Mouse (Mus musculus) lung, postnatal 0 days (tissue): ENCODE data around the gene Ttc30a1. TPM values are rescaled to one million over a fixed set of nuclear protein-coding genes. Genes with fewer than 3 reads are reported as not detected.
"Not testable (repeated sequence)": the region's sequence is repeated elsewhere in the genome, so short reads cannot be mapped to it uniquely, and the experiment has no call there.

ENCODE experiments used
- ATAC-seq: fragments of 200-750 bp; cut with Nextera tagmentation; 2 replicates; pipeline ENCODE4 v1.8.0; 2017; ENCODE audit warnings: moderate library complexity
- DNase-seq: peaks from one replicate; pipeline ENCODE4 v3.0.0-alpha.2; 2016; ENCODE audit warnings: low spot score
- H3K27ac ChIP-seq: fragments of 300-500 bp; sonication (generic); 2 replicates; pipeline ENCODE4 v1.5.1; 2014; ENCODE audit warnings: antibody characterized with exemption, mild to moderate bottlenecking, low read length, mixed read lengths
- H3K27me3 ChIP-seq: fragments of 300-500 bp; sonication (generic); replicated peaks from 2 replicates; pipeline ENCODE4 v1.6.1; 2014; ENCODE audit warnings: low read length, mixed read lengths; ENCODE audit not compliant: insufficient read depth
- H3K36me3 ChIP-seq: fragments of 300-500 bp; sonication (generic); 2 replicates; pipeline ENCODE4 v1.6.1; 2014; ENCODE audit warnings: low read length, mixed read lengths; ENCODE audit not compliant: insufficient read depth
- H3K4me1 ChIP-seq: fragments of 300-500 bp; sonication (generic); 2 replicates; pipeline ENCODE4 v1.6.1; 2014; ENCODE audit warnings: antibody characterized with exemption, low read depth, low read length, mixed read lengths; ENCODE audit not compliant: insufficient read depth
- H3K4me2 ChIP-seq: fragments of 300-500 bp; sonication (generic); replicated peaks from 2 replicates; pipeline ENCODE4 v1.6.1; 2014; ENCODE audit warnings: low read depth, mild to moderate bottlenecking, low read length, moderate library complexity, mixed read lengths
- H3K4me3 ChIP-seq: fragments of 300-500 bp; sonication (generic); 2 replicates; pipeline ENCODE4 v1.5.1; 2014; ENCODE audit warnings: low read depth, low read length
- H3K9ac ChIP-seq: fragments of 300-500 bp; sonication (generic); replicated peaks from 2 replicates; pipeline ENCODE4 v1.6.1; 2014; ENCODE audit warnings: low read depth, mild to moderate bottlenecking
- H3K9me3 ChIP-seq: fragments of 300-500 bp; sonication (generic); 2 replicates; pipeline ENCODE4 v1.6.1; 2016; ENCODE audit warnings: low read length, mixed read lengths
- CTCF ChIP-seq: IDR thresholded peaks from 2 replicates; pipeline ENCODE4 v1.5.1; 2016; ENCODE audit warnings: antibody characterized with exemption, mild to moderate bottlenecking
- EP300 ChIP-seq: IDR thresholded peaks from 2 replicates; pipeline ENCODE4 v1.6.1; 2016; ENCODE audit warnings: antibody characterized with exemption, mild to moderate bottlenecking, control low read depth
- WGBS: fragments of 180-500 bp; shearing (Covaris S2); extraction: QIAGEN DNeasy Blood & Tissue Kit; methylation state at CpG from one replicate; pipeline ENCODE4 v1.1.7; 2014; 5-methylcytosine and 5-hydroxymethylcytosine counted together
- polyA plus RNA-seq: library from polyadenylated mRNA; unstranded; fragments of >200 nt; fragmentation: Nextera tagmentation; extraction: Ambion mirVana; gene quantifications from 2 replicates; pipeline ENCODE4 v1.2.1, GENCODE M21; 2015

Ttc30a1 gene
- polyA plus RNA-seq = 2.8 and 3.9 TPM in 2 replicates

DNA sequence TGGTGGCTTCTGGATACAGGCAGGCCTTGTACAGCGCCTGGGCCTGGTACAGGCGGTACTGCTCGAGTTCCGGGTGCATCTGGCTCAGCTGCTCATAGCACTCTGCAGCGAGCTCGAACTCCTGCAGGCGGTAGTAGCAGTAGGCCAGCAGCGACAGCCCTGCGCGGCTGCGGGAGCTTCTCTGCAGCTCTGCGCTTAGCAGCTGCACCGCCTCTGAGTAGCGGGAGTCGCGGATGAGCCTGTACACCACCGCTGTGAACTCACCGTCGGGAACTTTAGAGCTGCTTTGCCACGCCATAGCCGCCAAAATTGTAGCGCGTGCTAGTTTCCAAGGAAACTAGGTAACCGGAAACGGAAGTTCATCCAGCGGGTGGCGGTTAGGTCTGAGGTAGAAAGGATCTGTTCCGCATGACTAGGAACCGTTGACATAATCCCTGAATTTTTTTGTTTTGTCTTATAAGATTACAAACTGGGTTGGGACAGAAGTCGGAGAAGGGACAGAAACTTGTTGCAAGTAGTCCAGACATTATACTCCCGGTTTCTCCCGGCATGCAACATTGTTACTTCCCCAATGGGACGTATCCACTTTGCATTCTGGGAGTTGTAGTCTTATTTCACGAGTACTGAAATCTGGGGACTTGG, at the start of gene Ttc30a1:
Gene Ttc30a1, minus strand, starts transcription at position 528 of the 642 bp plus-strand sequence.
- WGBS = 2% methylated on average over 28 of the region's 34 CpGs

DNA sequence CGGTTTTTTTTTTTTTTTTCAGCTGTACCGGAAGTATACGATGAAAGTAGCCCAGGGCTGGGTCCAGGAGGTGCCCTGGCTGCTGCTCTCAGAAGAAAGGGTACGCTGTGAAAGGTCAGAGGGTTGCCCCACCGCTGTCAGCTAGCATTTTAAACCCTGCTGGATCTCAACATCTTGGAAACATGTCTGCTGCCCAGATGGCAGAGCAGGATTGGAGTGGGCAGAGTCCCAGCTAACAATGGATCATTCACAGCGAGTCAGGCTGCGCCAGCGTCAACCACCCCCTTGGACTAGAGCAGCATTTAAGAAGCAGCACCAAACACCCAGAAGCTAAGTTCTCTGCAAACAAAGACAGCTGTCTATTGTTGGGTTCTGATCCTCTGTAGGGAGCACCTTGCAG, 48.3 kb upstream of the Ttc30a1 start:
- no peak for ATAC-seq
- no peak overlapping the region for H3K27ac ChIP-seq
- no peak overlapping the region; the same call in 1 of the 2 replicates for H3K4me3 ChIP-seq
- H3K9me3 ChIP-seq = no peaks in the 10 kb centered on the region
- DNase-seq = no peak
- no peak for TF ChIP-seq EP300
- no peak for TF ChIP-seq CTCF
- 32% methylated on average over 8 of the region's 8 CpGs for WGBS
- H3K36me3 ChIP-seq = no peaks in the 10 kb centered on the region
- no peaks in the 10 kb centered on the region; the same call in 1 of the 2 replicates for H3K4me1 ChIP-seq
- H3K4me2 ChIP-seq = peak overlapping the region; percentile 35; the same call in 1 of the 2 replicates
- H3K27me3 ChIP-seq = no peaks in the 10 kb centered on the region
- no peak overlapping the region for H3K9ac ChIP-seq

More for the DNA sequence above, at the start of gene Ttc30a1:
- TF ChIP-seq EP300 = peak; percentile 46; the same call in 1 of the 2 replicates
- not testable (repeated sequence) for H3K9ac ChIP-seq, H3K36me3 ChIP-seq, H3K27me3 ChIP-seq, H3K27ac ChIP-seq, H3K9me3 ChIP-seq, H3K4me1 ChIP-seq
- Histone ChIP-seq H3K4me3 (peak within 1 kb of the TSS; percentile 52), H3K4me2 (peak within 1 kb of the TSS; percentile 56)
- DNase-seq = peak; percentile 92
- peak; percentile 77 for ATAC-seq

- WGBS = 19% methylated on average over 20 of the region's 20 CpGs
- no peaks in the 10 kb centered on the region for H3K27me3 ChIP-seq
- no peak for TF ChIP-seq CTCF
- no peak for TF ChIP-seq EP300
- H3K36me3 ChIP-seq = no peaks in the 10 kb centered on the region
- no peak overlapping the region for H3K27ac ChIP-seq
- peak overlapping the region; percentile 5; the same call in 1 of the 2 replicates for H3K4me3 ChIP-seq
- H3K4me1 ChIP-seq = no peaks in the 10 kb centered on the region; the same call in 1 of the 2 replicates
- DNase-seq (no peak), ATAC-seq (no peak)
- no peak overlapping the region for H3K9ac ChIP-seq
- H3K9me3 ChIP-seq = no peaks in the 10 kb centered on the region
- peak overlapping the region; percentile 35 for H3K4me2 ChIP-seq
Measured at GRCm38 (mm10) chr2:76029081-76029901, 47.5 kb upstream of the Ttc30a1 start.

- DNase-seq = no peak
- Histone ChIP-seq H3K4me3 (no peak overlapping the region), H3K4me2 (no peak overlapping the region), H3K9ac (no peak overlapping the region), H3K4me1 (no peaks in the 10 kb centered on the region), H3K27ac (no peak overlapping the region), H3K36me3 (no peaks in the 10 kb centered on the region), H3K27me3 (no peaks in the 10 kb centered on the region), H3K9me3 (no peaks in the 10 kb centered on the region)
- no peak for ATAC-seq
- 14% methylated on average over 7 of the region's 7 CpGs for WGBS
- TF ChIP-seq EP300 (no peak), CTCF (no peak)
Measured at GRCm38 (mm10) chr2:76016890-76017289, 35.1 kb upstream of the Ttc30a1 start.

- Histone ChIP-seq H3K27ac (no peak overlapping the region), H3K4me2 (no peak overlapping the region), H3K4me1 (no peaks in the 10 kb centered on the region), H3K4me3 (no peak overlapping the region), H3K27me3 (no peaks in the 10 kb centered on the region), H3K36me3 (no peaks in the 10 kb centered on the region), H3K9me3 (no peaks in the 10 kb centered on the region), H3K9ac (no peak overlapping the region)
- no peak for DNase-seq
- no peak for ATAC-seq
- TF ChIP-seq EP300 = no peak
- TF ChIP-seq CTCF = no peak
- WGBS = 77% methylated on average over 8 of the region's 8 CpGs
Measured at GRCm38 (mm10) chr2:76016136-76016535, 34.4 kb upstream of the Ttc30a1 start.

DNA sequence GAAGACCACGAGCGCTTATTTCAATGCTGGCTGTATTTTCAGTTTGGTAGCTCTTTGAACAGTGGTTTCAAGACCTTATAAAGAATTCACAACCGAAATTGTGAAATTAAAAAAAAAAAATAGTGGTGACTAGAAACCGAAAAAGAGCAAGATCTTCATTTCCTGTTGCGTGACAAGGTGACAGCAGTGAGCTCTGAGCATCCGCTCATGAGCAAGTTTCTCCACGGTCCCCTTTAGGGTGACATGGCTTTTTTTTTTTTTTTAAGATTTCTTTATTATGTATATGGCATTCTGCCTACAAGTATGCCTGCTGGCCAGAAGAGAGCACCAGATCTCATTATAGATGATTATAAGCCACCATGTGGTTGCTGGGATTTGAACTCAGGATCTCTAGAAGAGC, 33.7 kb upstream of the Ttc30a1 start:
- H3K4me1 ChIP-seq = no peaks in the 10 kb centered on the region
- H3K9me3 ChIP-seq = no peaks in the 10 kb centered on the region
- no peak overlapping the region for H3K4me3 ChIP-seq
- DNase-seq = no peak
- ATAC-seq = no peak
- H3K4me2 ChIP-seq = no peak overlapping the region
- WGBS = 86% methylated on average over 7 of the region's 7 CpGs
- no peak overlapping the region for H3K27ac ChIP-seq
- no peaks in the 10 kb centered on the region for H3K27me3 ChIP-seq
- TF ChIP-seq EP300 (no peak), CTCF (no peak)
- H3K36me3 ChIP-seq = no peaks in the 10 kb centered on the region
- H3K9ac ChIP-seq = no peak overlapping the region
